Mouse (Mus musculus) regulatory T cell (primary cell): ENCODE results near the gene Cep19.

Source experiments
- in situ Hi-C: fragments of 300-600 bp; cut with MboI, MseI; formaldehyde crosslinking; loops from one replicate; pipeline ENCODE4 v1.15.1; 2025; ENCODE audit warnings: high pct_unique_total_duplicates

The Cep19 gene

DNA sequence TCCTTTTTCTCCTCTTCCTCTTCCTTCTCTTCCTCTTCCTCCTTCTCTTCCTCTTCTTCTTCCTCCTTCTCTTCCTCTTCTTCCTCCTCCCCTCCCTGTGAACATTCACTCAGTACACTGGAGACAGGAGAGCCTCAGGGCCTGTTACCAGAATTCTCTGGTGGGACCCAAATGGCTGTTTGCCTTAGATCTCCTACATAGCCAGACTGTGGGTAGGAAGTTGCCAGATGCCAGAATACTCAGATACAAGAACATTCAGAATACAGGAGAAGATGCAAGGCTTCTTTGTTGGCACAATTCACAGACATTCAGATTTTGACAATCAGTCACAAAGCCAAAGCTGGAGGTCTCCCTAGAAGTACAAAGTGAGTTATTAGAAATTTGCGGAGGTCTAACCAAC is 39.4 kb downstream of the Cep19 start:
- in situ Hi-C loops, result no loop called here

DNA sequence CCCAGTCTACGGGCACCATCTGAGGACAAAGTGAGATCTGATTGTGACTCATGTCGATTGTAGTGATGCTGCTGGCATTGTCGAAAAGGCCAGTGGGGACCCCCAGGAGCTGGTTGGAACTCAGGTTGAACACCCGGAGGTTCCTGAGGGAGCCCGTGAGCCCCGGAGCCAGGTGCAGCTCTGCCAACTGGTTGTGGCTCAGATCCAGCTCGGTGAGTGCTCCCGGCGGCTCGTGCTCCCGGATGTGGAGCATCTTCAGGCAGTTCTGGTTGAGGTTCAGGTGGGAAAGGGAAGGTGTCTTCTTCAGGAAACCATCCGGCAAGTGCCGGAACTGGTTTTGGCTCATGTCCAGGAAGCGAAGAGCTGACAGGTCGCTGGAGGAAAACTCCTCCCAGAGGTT is 44.2 kb downstream of the Cep19 start:
- in situ Hi-C loops, result no loop called here

DNA sequence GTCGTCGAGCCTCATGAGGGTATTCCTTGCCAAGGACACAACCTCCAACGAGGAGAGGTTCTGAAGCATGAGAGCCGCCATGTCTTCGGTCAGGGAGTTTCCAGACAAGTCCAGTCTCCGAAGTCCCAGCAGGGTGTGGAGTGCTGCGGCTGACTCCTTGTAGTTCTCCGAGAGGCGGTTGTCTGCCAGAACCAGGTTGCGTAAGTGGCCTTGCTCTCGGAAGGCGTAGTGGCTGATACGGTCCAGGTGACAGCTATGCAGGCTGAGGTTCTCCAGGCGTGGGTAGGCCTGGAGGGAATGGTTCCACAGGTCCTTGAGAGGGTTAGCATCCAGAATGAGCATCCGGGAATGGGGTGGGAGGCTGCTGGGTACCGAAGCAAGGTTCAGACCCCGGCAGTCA is 45.0 kb downstream of the Cep19 start:
- in situ Hi-C loops, result no loop called here

DNA sequence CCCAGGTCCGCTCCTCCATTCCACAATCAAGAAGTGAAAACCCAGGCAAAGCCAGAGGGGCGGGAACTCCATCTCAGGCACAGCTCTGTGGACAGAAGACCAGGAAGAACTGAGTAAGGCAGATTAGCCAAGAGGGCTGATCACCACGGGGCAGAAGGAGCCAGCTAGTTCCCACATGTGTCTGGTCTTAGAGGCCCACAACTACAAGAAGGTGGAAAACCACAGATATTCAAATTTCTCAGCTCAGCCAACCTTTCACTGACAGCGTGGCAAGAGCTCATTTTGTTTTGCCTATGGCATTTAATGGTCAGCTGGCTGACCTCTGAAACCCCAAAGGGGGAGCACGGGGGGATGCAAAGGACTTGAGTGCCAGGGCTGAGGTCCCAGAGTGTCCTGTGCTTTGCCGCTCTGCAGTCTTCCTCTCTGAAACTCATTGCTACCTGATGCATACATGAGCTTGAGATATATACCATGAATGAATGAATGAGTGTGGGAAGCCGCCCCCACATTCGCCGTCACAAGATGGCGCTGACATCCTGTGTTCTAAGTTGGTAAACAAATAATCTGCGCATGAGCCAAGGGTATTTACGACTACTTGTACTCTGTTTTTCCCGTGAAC is 48.1 kb downstream of the Cep19 start:
- in situ Hi-C loops, result no loop called here

DNA sequence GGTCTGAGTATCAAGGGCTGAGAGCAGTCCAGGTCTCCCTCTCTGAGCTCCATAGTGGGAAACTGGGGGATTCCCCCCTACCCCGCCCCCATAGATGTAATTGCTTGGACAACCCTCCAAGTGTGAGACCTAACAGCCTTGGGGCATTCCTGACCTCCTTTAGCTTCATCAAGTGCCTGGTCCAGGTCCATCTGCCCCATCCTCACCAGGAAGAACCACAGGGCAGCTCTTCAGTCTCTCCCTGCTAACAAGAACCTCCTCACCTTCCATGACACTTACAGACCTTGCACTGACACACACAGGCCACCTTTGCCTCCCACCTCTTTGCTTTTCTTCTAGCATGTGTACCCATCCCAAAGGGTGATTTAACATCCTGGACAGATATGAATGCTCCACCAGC is 54.4 kb downstream of the Cep19 start:
- in situ Hi-C loops, result no loop called here

DNA sequence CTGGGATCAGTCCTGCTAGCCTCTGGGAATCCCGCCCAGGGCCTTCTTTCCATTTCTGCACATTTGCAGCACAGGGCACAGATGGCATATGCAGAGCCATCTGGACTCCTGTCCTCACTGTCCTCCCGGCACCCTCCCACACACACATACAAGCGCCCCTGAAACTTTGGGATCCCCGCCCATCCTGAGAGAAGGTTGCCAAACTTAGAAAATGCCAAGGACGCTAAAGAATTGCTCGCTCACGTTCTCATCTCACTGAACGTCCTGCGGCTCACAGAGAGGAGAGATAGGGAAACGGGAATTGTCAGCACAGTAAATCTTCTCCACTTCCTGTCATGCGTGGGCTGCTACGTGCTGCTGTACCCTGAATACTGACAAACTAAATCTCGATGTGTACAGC is 54.8 kb downstream of the Cep19 start:
- in situ Hi-C loops, result no loop called here

DNA sequence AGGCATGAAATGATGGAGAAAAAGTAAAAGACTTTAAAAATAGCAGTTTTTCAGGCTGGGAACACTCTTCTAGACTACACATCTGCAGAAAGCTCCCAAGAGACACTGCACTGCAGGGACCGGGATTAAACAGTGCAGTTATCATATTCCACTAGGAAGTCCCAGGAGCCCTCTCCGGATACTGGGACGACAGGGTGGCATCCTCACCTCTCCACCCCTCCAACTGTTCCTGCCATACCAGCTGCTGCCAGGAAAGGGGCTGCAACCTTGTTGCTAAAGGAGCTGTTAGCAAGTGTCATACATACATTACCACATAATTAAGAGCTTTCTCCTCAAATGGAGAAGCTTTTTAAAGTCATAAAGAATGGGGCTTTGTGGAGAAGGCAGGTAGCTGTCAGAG is 57.1 kb downstream of the Cep19 start:
- in situ Hi-C loops, result no loop called here

DNA sequence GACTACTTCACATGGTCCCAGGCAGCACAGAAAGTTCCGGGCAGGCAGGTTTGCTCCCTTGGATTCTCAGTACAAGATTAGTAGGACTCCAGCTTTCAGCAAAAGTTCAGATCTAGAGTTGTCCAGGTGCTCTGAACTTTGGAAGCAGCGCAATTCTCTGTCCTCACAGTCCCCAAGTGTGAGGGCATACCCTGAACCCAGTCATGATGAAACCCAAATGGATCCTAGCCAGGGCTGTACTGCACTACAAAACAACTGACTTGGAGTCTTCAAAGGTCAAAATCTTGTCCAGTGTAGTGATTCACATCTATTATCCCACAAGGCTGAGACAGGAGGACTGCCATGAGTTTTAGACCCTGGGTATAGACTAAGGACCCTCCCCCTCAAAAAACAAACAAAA is 57.8 kb downstream of the Cep19 start:
- in situ Hi-C loops, result no loop called here
